Mouse (Mus musculus): Measurements from ENCODE around the gene Mknk1.

Gene Mknk1

GRCm38 (mm10) chr4:115848083-115848482, 9.1 kb downstream of the Mknk1 start:
- no peak for DNase-seq

GRCm38 (mm10) chr4:115848990-115849677, 10.1 kb downstream of the Mknk1 start:
- no peak for DNase-seq

GRCm38 (mm10) chr4:115850111-115850510, 11.1 kb downstream of the Mknk1 start:
- DNase-seq: no peak

- DNase-seq: no peak
These were observed 11.6 kb downstream of the Mknk1 start for GRCm38 (mm10) chr4:115850631-115851030.

GRCm38 (mm10) chr4:115851569-115851968, 12.6 kb downstream of the Mknk1 start:
- DNase-seq: no peak

GRCm38 (mm10) chr4:115855100-115855499, 16.1 kb downstream of the Mknk1 start:
- DNase-seq: no peak

- DNase-seq: no peak
These were observed 16.6 kb downstream of the Mknk1 start for GRCm38 (mm10) chr4:115855609-115856008.

- DNase-seq: no peak
These were observed 17.3 kb downstream of the Mknk1 start for GRCm38 (mm10) chr4:115856282-115856681.

GRCm38 (mm10) chr4:115857293-115857883, 18.4 kb downstream of the Mknk1 start:
- DNase-seq: no peak

GRCm38 (mm10) chr4:115863352-115863751, 24.4 kb downstream of the Mknk1 start:
- DNase-seq: no peak

- no peak for DNase-seq
These were observed 24.9 kb downstream of the Mknk1 start for GRCm38 (mm10) chr4:115863880-115864279.

GRCm38 (mm10) chr4:115869512-115870210, 30.7 kb downstream of the Mknk1 start:
- no peak for DNase-seq

GRCm38 (mm10) chr4:115873231-115873630, 34.2 kb downstream of the Mknk1 start:
- DNase-seq: no peak

GRCm38 (mm10) chr4:115878216-115878678, 39.2 kb downstream of the Mknk1 start:
- no peak for DNase-seq

- DNase-seq: no peak
These were observed 39.8 kb downstream of the Mknk1 start for GRCm38 (mm10) chr4:115878828-115879227.

GRCm38 (mm10) chr4:115881183-115881582, 42.2 kb downstream of the Mknk1 start:
- DNase-seq: no peak

- DNase-seq: no peak
These were observed 43.2 kb downstream of the Mknk1 start for GRCm38 (mm10) chr4:115882195-115882594.

GRCm38 (mm10) chr4:115884022-115884421, 45.0 kb downstream of the Mknk1 start, which contains the start of gene Kncn:
Kncn (plus strand) TSS chr4:115884400.
- no peak for DNase-seq

GRCm38 (mm10) chr4:115885846-115886245, 46.8 kb downstream of the Mknk1 start:
- no peak for DNase-seq

GRCm38 (mm10) chr4:115886875-115887274, 47.9 kb downstream of the Mknk1 start:
- DNase-seq: no peak

- DNase-seq: no peak
These were observed 51.1 kb downstream of the Mknk1 start for GRCm38 (mm10) chr4:115890066-115890465.

- no peak for DNase-seq
These were observed 51.6 kb downstream of the Mknk1 start, which contains the start of gene 6430628N08Rik for GRCm38 (mm10) chr4:115890553-115890952. 6430628N08Rik (plus strand) TSS chr4:115890665.

- DNase-seq: no peak
These were observed 55.3 kb downstream of the Mknk1 start for GRCm38 (mm10) chr4:115894281-115894680.
